Mouse (Mus musculus) retina, embryonic 14.5 days (tissue): ENCODE results near the gene Clip1.

Source experiments
- DNase-seq: peaks from one replicate; pipeline ENCODE4 v3.0.0-alpha.2; 2015; ENCODE audit warnings: low spot score

Gene Clip1

GRCm38 (mm10) chr5:123670800-123671472, 13.5 kb downstream of the Clip1 start:
- DNase-seq = no peak

GRCm38 (mm10) chr5:123669991-123670799, 14.2 kb downstream of the Clip1 start:
- DNase-seq = no peak

GRCm38 (mm10) chr5:123667915-123668314, 16.5 kb downstream of the Clip1 start:
- DNase-seq = no peak

GRCm38 (mm10) chr5:123665956-123666355, 18.5 kb downstream of the Clip1 start:
- DNase-seq = no peak

GRCm38 (mm10) chr5:123664329-123664728, 20.1 kb downstream of the Clip1 start:
- DNase-seq = no peak

- no peak for DNase-seq
Observed at GRCm38 (mm10) chr5:123662059-123662458, 22.4 kb downstream of the Clip1 start.

- DNase-seq = no peak
Observed at GRCm38 (mm10) chr5:123661602-123662001, 22.8 kb downstream of the Clip1 start.

GRCm38 (mm10) chr5:123657651-123658050, 26.8 kb downstream of the Clip1 start:
- DNase-seq = no peak

- DNase-seq = no peak
Observed at GRCm38 (mm10) chr5:123654937-123655336, 29.5 kb downstream of the Clip1 start.

- DNase-seq = no peak
Observed at GRCm38 (mm10) chr5:123653287-123653801, 31.1 kb downstream of the Clip1 start.

GRCm38 (mm10) chr5:123650825-123651224, 33.6 kb downstream of the Clip1 start:
- no peak for DNase-seq

- no peak for DNase-seq
Observed at GRCm38 (mm10) chr5:123642401-123642800, 42.0 kb downstream of the Clip1 start.

- no peak for DNase-seq
Observed at GRCm38 (mm10) chr5:123641259-123641900, 43.0 kb downstream of the Clip1 start.

GRCm38 (mm10) chr5:123640181-123640580, 44.2 kb downstream of the Clip1 start:
- DNase-seq = no peak

GRCm38 (mm10) chr5:123631210-123631609, 53.2 kb downstream of the Clip1 start:
- DNase-seq = no peak

- DNase-seq = peak; percentile 84
Observed at GRCm38 (mm10) chr5:123626631-123627030, 57.8 kb downstream of the Clip1 start.

- peak; percentile 76 for DNase-seq
Observed at GRCm38 (mm10) chr5:123622421-123622820, 62.0 kb downstream of the Clip1 start.

- DNase-seq = peak; percentile 63
Observed at GRCm38 (mm10) chr5:123618558-123618957, 65.9 kb downstream of the Clip1 start.

- no peak for DNase-seq
Observed at GRCm38 (mm10) chr5:123614246-123614645, 70.2 kb downstream of the Clip1 start.

GRCm38 (mm10) chr5:123609843-123610242, 74.6 kb downstream of the Clip1 start:
- peak; percentile 85 for DNase-seq

- DNase-seq = no peak
Observed at GRCm38 (mm10) chr5:123609416-123609815, 75.0 kb downstream of the Clip1 start.

GRCm38 (mm10) chr5:123607211-123607669, 77.2 kb downstream of the Clip1 start:
- no peak for DNase-seq

- no peak for DNase-seq
Observed at GRCm38 (mm10) chr5:123603496-123603895, 80.9 kb downstream of the Clip1 start.
